Mouse (Mus musculus): ENCODE data around the gene Tfdp2.
"Not testable (repeated sequence)": the region's sequence is repeated elsewhere in the genome, so short reads cannot be mapped to it uniquely, and the experiment has no call there.

The Tfdp2 gene

GRCm38 (mm10) chr9:96312074-96312473 is 116.0 kb downstream of the Tfdp2 start:
- no peak for DNase-seq

GRCm38 (mm10) chr9:96319333-96319732 is 123.3 kb downstream of the Tfdp2 start:
- no peak for DNase-seq

GRCm38 (mm10) chr9:96320551-96320980 is 124.5 kb downstream of the Tfdp2 start:
- no peak for DNase-seq

DNA sequence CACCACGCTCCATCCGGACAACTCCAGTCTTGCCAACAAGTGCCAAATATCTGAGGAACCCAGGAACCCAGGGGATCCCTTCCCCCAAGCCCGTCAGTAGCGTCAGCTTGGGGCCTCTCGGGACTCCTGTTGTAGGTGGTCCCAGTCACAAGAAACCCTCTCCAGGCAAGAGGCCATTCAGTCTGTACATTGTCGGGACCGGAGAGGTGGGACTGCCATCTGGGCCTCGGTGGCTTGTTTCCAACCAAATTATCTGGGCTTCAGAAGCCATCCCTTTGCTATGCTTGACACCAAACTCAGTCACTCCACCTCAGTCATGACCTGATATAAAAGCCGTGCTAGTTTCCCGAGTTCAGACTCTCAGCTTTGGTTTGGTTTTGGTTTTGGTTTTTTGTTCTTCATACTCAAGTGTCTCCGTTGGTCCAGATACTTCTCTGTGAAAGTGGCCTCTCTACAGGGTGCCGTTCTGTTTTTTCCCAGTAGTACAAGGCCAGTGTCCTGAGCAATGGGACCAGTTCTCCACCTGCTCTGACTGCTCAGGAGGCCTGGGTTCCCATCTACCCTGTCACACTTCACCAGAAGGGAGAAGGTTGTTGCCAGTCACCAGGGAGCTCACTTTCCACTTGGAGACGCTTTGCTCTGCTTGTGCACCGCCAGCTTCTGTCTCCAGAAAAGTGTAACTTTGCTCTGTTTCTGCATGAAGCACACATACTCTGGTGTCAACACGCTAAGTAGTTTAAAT is 126.5 kb downstream of the Tfdp2 start:
- peak; percentile 78 for DNase-seq

DNA sequence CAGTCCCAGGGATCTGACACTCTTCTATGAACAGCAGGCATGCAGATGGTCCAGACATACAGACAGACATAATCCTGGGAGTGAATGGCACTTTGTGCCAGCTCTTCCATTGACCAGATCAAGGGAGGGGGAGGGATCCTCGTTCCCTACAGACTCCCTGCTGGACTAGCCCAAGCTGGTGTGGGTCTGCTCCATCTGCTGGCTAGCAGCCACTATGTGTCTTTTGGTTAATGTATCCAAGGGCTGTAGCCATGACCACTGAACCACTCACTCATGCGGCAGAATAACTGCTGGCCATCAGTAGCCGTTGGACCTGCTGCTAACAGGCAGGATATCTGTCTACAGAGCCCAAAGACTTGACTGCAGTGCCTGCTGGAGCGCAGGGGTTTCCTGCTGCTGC is 128.4 kb downstream of the Tfdp2 start:
- peak; percentile 56 for DNase-seq

- DNase-seq: peak; percentile 91
Observed at GRCm38 (mm10) chr9:96326496-96326923, 130.4 kb downstream of the Tfdp2 start.

- DNase-seq: peak; percentile 66
Observed at GRCm38 (mm10) chr9:96328226-96328625, 132.2 kb downstream of the Tfdp2 start.

- no peak for DNase-seq
Observed at GRCm38 (mm10) chr9:96331146-96331545, 135.1 kb downstream of the Tfdp2 start.

GRCm38 (mm10) chr9:96345750-96346149 is 149.7 kb downstream of the Tfdp2 start:
- no peak for DNase-seq

GRCm38 (mm10) chr9:96348885-96349284 is 152.8 kb downstream of the Tfdp2 start:
- no peak for DNase-seq

GRCm38 (mm10) chr9:96350010-96350409 is 153.9 kb downstream of the Tfdp2 start:
- peak; percentile 74 for DNase-seq

- no peak for DNase-seq
Observed at GRCm38 (mm10) chr9:96350476-96350875, 154.4 kb downstream of the Tfdp2 start.

DNA sequence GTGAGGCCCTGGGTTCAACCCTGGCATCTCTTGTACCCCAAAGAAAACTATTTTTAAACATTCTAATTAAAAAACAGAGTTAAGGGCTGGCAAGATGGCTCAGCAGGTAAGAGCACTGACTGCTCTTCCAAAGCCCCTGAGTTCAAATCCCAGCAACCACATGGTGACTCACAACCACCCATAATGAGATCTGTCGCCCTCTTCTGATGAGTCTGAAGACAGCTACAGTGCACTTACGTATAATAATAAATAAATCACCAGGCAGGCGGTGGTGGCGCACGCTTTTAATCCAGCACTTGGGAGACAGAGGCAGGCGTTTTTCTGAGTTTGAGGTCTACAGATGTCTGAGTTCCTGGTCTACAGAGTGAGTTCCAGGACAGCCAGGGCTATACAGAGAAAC is 155.7 kb downstream of the Tfdp2 start:
- DNase-seq: not testable (repeated sequence)

GRCm38 (mm10) chr9:96353121-96353769 is 157.2 kb downstream of the Tfdp2 start:
- no peak for DNase-seq

- DNase-seq: peak; percentile 47
Observed at GRCm38 (mm10) chr9:96353799-96354198, 157.7 kb downstream of the Tfdp2 start.

DNA sequence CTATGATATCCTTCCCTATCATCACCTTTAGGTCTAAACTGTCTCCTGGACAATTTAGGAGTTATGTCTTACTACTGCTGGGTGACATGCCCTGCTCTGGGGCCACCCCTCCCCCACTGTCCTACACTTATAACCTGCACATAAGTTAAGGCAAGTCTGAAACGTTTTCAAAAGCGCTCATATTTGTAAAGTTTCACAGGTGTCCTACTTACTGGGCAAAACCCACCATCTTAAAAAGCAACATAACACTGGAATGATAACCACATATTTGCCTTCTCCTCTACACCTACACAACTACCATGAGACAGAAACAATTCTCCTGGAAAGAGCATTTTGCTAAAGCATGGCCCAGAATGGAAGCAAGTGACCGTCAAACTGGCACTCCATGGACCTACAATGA is 164.0 kb downstream of the Tfdp2 start:
- no peak for DNase-seq

DNA sequence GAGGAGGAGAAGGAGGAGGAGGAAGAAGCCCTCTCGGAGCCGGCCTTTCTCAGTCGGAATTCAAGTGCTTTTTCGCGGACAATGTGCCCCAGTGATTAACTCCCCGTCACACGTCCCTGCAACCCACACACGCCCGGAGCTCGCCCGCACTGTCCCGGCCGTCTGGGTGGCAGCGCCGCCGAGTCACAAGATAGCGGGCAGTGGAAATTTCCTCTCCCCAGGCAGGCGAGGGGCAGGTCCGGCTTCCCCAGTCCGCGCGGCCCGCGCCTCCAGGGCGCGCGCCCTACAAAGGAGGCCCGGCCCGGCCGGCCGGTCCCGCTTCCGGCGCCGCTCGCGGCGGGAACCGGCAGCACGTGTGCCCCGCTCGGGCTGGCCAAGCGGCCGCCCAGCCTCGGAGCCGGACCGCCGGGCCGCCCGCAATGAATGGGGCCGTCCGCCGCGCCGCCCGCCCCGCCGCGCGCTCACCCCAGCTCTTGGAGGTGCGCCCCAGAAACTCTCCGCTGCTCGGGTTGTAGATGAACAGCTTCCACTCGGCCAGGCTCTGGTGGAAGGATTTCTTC is 167.6 kb downstream of the Tfdp2 start:
- DNase-seq: peak; percentile 73

- DNase-seq: peak; percentile 99
Observed at GRCm38 (mm10) chr9:96364141-96364838, 168.2 kb downstream of the Tfdp2 start, which contains the start of gene Atp1b3. Gene Atp1b3, minus strand, starts transcription at chr9:96364442.

DNA sequence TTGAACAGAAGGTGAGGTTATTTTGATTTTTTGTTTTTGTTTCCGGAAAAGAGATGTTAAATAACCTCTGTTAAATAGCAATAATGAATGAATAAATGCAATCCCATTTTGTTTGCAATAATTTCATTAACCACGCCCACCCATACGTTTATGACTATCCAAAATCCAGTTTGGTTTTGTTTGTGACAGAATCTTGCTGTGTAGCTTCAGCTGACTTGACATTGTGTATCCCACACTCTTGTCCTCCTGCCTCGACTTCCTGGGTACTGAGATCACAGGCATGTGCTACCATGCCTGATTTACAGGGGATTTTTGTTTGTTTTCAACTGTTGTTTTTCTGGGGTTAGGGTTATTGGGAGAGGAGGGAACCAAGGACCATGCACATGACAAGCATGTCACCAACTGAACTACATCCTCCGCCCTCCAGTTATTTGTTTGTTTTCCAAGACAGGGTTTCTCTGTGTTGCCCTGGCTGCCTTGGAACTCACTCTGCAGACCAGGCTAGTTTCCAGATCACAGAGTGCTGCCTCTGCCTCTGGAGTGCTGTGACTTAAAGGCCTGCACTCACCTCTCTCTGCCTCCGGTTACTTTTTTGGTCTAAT is 169.3 kb downstream of the Tfdp2 start:
- DNase-seq: no peak

DNA sequence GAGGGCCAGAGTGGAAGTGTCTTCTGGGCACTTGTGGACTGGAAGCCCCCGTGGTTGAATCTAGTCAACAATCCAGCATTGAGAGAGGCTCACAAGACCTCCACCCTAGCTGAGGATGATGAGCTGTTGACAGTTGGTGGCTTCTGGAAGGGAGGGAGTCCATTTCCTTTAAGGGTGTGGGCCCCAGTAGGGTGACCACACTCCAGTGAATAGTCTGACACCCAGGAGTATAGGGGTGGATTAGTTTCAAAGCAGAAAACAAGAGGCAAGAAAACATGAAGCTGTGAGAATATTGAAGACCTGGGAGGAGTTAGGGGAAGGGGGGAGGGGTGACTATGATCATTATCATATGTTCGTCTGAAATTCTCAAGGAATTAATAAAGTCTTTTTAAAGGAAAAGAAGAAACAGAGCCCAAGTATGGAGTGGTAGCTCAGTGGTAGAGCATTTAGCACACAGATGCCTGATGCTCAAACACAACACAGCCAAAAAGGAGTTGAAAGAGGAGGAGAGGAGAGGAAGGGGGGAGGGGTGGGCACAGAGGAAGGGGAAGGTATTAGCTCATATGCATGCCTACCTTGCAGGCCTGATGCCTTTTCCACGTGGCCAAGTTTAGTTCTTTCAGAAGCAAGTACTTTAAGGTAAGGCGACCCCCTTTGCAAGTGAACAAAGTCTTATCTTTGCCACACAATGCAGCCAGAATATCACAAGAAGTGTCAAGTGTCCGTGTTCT is 173.7 kb downstream of the Tfdp2 start:
- DNase-seq: no peak

DNA sequence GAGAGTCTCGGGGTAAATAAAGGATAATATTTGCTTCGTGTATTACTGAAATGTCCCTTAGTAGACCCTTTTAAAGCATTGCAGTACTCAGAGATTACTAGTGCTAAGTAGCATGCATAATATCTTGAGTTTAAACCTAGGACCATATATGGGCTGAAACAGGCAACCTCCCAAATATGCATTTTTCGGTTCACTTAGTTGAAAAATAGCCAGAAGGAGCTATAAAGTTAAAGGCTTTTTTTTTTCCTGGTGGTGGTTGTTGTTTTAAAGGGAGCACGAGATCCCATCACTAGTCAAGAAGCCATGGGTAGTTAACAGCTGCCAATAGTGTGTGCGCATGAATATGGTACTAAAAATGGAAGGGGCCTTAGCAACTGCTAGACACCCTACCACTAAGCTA is 175.0 kb downstream of the Tfdp2 start:
- DNase-seq: no peak
